Mouse (Mus musculus): Measurements from ENCODE around the gene Zfp212.

DNA sequence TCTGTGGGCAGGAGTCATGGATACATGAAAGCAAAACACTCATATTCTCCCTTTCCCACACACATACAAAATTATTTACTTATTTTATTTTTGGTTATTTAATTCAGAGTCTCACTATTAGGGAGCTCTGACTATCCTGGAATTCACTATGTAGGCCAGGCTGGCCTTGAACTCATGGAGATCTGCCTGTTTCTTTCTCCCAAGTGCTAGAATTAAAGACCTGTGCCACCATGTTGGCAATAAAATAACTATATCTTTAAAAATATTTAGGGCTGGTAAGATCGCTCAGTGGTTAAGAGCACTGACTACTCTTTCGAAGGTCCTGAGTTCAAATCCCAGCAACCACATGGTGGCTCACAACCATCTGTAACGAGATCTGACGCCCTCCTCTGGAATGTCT is 27.1 kb downstream of the Zfp212 start:
- TF ChIP-seq POLR2A (IDR thresholded peaks at IDR 0.05; ENCODE audit: insufficient read length, low read depth) (no peak), MAX (IDR thresholded peaks at IDR 0.05; ENCODE audit: low read depth) (no peak), MYOG (IDR thresholded peaks at IDR 0.05; ENCODE audit: control insufficient read depth in 1 of 3, insufficient read depth in 1 of 3, insufficient read length in 2 of 3, low read depth in 2 of 3) (no peak), USF1 (IDR thresholded peaks at IDR 0.05; ENCODE audit: low read depth) (no peak), REST (IDR thresholded peaks at IDR 0.05; ENCODE audit: insufficient read depth, insufficient read length) (no peak), E2F4 (IDR thresholded peaks at IDR 0.05; ENCODE audit: insufficient read depth) (no peak), MYOD1 (IDR thresholded peaks at IDR 0.05; ENCODE audit: control insufficient read depth in 1 of 3, insufficient read length in 2 of 3, low read depth in 2 of 3) (no peak)
